Mouse (Mus musculus): ENCODE measurements around the gene Pigq. TPM values are rescaled to one million over a fixed set of nuclear protein-coding genes. Genes with fewer than 3 reads are reported as not detected.
A peak's percentile ranks its signal among the peaks of the same experiment; 100 is the strongest.

Gene Pigq
- polyA plus RNA-seq, 1 experiment, result 46.3 TPM

DNA sequence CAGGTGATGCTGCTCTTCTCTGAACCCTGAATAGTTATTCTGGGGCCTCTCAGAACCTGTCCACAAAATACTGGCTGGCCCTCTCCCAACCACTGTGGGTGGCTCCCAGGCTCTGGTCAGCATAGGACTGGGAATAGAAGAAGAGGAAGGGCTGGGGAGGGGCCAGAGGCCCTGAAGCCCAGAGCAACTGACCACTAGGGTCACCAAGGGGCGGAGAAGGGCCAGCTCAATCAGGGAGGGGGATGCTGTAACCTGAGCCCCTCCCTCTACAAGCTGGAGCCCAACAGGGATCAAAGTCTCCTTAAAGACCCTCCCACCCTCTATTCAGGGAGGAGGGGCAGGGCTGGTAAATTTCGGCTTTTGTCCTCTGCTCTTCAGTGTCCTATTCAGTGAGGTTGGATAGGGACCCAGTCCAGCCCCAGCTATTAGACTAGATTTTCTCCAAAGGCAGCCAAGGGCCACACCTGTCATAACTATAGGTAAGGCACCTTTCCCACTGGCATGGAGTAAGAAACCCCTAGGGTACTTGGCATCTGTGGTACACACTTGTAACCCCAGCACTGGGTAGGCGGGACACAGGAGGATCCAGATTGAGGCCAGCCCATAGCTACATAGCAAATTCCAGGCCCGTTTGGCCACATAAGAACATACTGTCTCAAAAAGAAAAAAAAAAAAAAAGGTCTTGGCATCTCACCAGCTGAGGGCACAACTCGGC, 64.4 kb downstream of the Pigq start, which contains the start of gene Wfikkn1:
Gene Wfikkn1 (minus strand): TSS at position 663 of the 715 bp plus-strand sequence.
- no peaks in the 10 kb centered on the region for H3K27me3 ChIP-seq (ENCODE audit: control insufficient read depth, insufficient read depth, insufficient read length)
- TF ChIP-seq POLR2AphosphoS2 (IDR thresholded peaks at IDR 0.05; ENCODE audit: insufficient read length, low read depth), result no peak
- no peak for TF ChIP-seq MYOD1 (IDR thresholded peaks at IDR 0.05; ENCODE audit: control insufficient read depth in 1 of 3, insufficient read length in 2 of 3, low read depth in 2 of 3)
- TF ChIP-seq USF1 (IDR thresholded peaks at IDR 0.05; ENCODE audit: low read depth), result no peak
- no peak for TF ChIP-seq TCF12 (IDR thresholded peaks at IDR 0.05; ENCODE audit: insufficient read depth, poor library complexity, severe bottlenecking)
- no peak for TF ChIP-seq SRF (IDR thresholded peaks at IDR 0.05; ENCODE audit: control insufficient read depth, insufficient read length, low read depth)
- no peak for TF ChIP-seq MAX (IDR thresholded peaks at IDR 0.05; ENCODE audit: low read depth)
- no peak for TF ChIP-seq CEBPB (IDR thresholded peaks at IDR 0.05; ENCODE audit: insufficient read depth, poor library complexity, severe bottlenecking)
- TF ChIP-seq REST (IDR thresholded peaks at IDR 0.05; ENCODE audit: insufficient read depth, insufficient read length), result no peak
- no peak for TF ChIP-seq E2F4 (IDR thresholded peaks at IDR 0.05; ENCODE audit: insufficient read depth)
- no peak for TF ChIP-seq POLR2A (IDR thresholded peaks at IDR 0.05; ENCODE audit: insufficient read length, low read depth)
- TF ChIP-seq TCF3 (IDR thresholded peaks at IDR 0.05; ENCODE audit: insufficient read length, low read depth), result no peak
- no peak for TF ChIP-seq MYOG (IDR thresholded peaks at IDR 0.05; ENCODE audit: control insufficient read depth in 1 of 3, insufficient read depth in 1 of 3, insufficient read length in 2 of 3, low read depth in 2 of 3)
- H3K4me3 ChIP-seq, result no peak within 1 kb of the TSS
- no peak within 1 kb of the TSS for H3ac ChIP-seq (ENCODE audit: control insufficient read depth, insufficient read length)
- H3K36me3 ChIP-seq (ENCODE audit: control insufficient read depth, insufficient read depth), result no peaks in the 10 kb centered on the region
- no peak within 1 kb of the TSS for H3K4me2 ChIP-seq (ENCODE audit: low read depth)
- peaks cover 4% of the 10 kb centered on the region for H3K79me2 ChIP-seq (ENCODE audit: control insufficient read depth, insufficient read depth)

DNA sequence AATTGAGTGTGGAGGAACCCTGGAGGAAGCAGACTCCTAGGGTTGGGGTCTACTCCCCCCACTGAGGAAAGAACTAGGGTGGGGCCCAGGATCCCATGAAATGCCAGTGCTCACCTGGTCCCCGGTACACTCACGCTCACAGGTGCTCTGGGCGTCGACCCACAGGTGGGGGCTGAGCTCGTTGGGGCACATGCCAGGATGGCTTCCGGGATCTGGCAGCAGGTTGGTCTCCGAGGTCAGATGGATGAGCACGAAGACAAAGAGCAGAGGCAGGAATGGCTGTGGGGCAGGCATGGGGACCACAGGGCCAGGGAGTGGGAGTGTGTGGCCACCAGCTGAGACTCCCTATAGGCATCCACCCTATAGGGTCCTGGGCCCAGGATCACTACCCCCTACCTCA, 65.0 kb downstream of the Pigq start:
- H3K4me3 ChIP-seq, result no peak overlapping the region
- peaks cover 4% of the 10 kb centered on the region for H3K79me2 ChIP-seq (ENCODE audit: control insufficient read depth, insufficient read depth)
- no peak overlapping the region for H3ac ChIP-seq (ENCODE audit: control insufficient read depth, insufficient read length)
- H3K4me2 ChIP-seq (ENCODE audit: low read depth), result no peak overlapping the region
- TF ChIP-seq POLR2AphosphoS2 (IDR thresholded peaks at IDR 0.05; ENCODE audit: insufficient read length, low read depth) (peak; percentile 20), TCF12 (IDR thresholded peaks at IDR 0.05; ENCODE audit: insufficient read depth, poor library complexity, severe bottlenecking) (no peak)
- H3K36me3 ChIP-seq (ENCODE audit: control insufficient read depth, insufficient read depth), result no peaks in the 10 kb centered on the region
- H3K27me3 ChIP-seq (ENCODE audit: control insufficient read depth, insufficient read depth, insufficient read length), result no peaks in the 10 kb centered on the region

DNA sequence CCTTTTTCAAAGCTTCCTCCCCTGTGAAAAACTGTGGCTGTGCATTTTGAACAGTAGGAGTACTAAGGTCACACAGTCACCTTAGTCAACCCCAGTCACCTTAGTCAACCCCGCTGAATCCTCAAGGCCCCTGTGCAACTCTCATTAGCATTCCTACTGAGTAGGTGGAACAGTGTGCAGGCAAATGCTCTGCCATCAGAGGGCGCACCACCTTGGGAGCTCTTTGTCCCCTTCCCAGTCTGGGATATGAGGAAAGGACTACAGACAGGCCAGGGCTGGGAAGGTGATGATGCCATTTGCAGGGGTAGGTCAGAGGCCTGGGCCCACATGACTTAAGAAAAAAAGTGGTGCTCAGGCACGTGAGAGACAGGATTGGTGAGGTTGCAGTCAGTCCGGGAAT, 65.5 kb downstream of the Pigq start:
- Histone ChIP-seq H3ac (ENCODE audit: control insufficient read depth, insufficient read length) (no peak overlapping the region), H3K79me2 (ENCODE audit: control insufficient read depth, insufficient read depth) (peaks cover 4% of the 10 kb centered on the region), H3K4me2 (ENCODE audit: low read depth) (no peak overlapping the region), H3K27me3 (ENCODE audit: control insufficient read depth, insufficient read depth, insufficient read length) (no peaks in the 10 kb centered on the region), H3K36me3 (ENCODE audit: control insufficient read depth, insufficient read depth) (no peaks in the 10 kb centered on the region), H3K4me3 (no peak overlapping the region)
- TF ChIP-seq POLR2A (IDR thresholded peaks at IDR 0.05; ENCODE audit: insufficient read length, low read depth), result no peak
- TF ChIP-seq POLR2AphosphoS2 (IDR thresholded peaks at IDR 0.05; ENCODE audit: insufficient read length, low read depth), result peak; percentile 2

DNA sequence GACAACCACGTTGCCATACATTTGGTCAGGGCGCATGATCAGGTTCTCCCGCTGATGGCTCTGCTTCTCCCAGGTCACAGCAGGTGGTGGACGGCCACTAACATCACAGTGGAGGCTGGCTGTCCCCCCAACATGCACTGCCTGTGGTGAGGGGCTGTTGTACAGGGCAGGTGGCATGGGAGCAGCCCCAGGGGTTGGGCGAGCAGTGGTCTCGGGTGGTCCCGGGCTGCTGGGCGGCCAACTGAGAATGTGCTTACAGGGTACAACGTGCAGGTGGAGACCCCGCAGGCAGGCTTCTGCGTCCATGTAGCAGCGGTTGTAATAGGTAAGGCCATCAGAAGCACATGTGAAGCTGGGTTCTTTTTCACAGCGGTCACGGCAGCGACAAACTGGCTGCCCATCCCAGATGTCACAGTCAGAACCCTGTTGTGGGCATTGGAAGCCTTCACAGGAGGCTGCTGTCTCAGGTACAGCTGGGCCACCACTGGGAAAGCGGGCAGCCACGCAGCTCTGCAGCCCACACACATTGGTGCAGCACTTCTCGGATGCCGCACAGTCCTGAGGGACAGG, 66.0 kb downstream of the Pigq start:
- Histone ChIP-seq H3K4me3 (no peak overlapping the region), H3ac (ENCODE audit: control insufficient read depth, insufficient read length) (no peak overlapping the region), H3K4me2 (ENCODE audit: low read depth) (no peak overlapping the region), H3K27me3 (ENCODE audit: control insufficient read depth, insufficient read depth, insufficient read length) (no peaks in the 10 kb centered on the region), H3K79me2 (ENCODE audit: control insufficient read depth, insufficient read depth) (peaks cover 4% of the 10 kb centered on the region), H3K36me3 (ENCODE audit: control insufficient read depth, insufficient read depth) (no peaks in the 10 kb centered on the region)
- TF ChIP-seq USF1 (IDR thresholded peaks at IDR 0.05; ENCODE audit: low read depth) (no peak), E2F4 (IDR thresholded peaks at IDR 0.05; ENCODE audit: insufficient read depth) (no peak), POLR2AphosphoS2 (IDR thresholded peaks at IDR 0.05; ENCODE audit: insufficient read length, low read depth) (peak; percentile 50)

- H3K4me2 ChIP-seq (ENCODE audit: low read depth), result no peak overlapping the region
- H3ac ChIP-seq (ENCODE audit: control insufficient read depth, insufficient read length), result no peak overlapping the region
- no peaks in the 10 kb centered on the region for H3K27me3 ChIP-seq (ENCODE audit: control insufficient read depth, insufficient read depth, insufficient read length)
- peaks cover 4% of the 10 kb centered on the region for H3K79me2 ChIP-seq (ENCODE audit: control insufficient read depth, insufficient read depth)
- H3K4me3 ChIP-seq, result no peak overlapping the region
- no peak for TF ChIP-seq SRF (IDR thresholded peaks at IDR 0.05; ENCODE audit: control insufficient read depth, insufficient read length, low read depth)
- TF ChIP-seq POLR2A (IDR thresholded peaks at IDR 0.05; ENCODE audit: insufficient read length, low read depth), result no peak
- TF ChIP-seq E2F4 (IDR thresholded peaks at IDR 0.05; ENCODE audit: insufficient read depth), result no peak
- TF ChIP-seq REST (IDR thresholded peaks at IDR 0.05; ENCODE audit: insufficient read depth, insufficient read length), result no peak
- no peak for TF ChIP-seq MYOG (IDR thresholded peaks at IDR 0.05; ENCODE audit: control insufficient read depth in 1 of 3, insufficient read depth in 1 of 3, insufficient read length in 2 of 3, low read depth in 2 of 3)
- TF ChIP-seq USF1 (IDR thresholded peaks at IDR 0.05; ENCODE audit: low read depth), result no peak
- no peak for TF ChIP-seq POLR2AphosphoS2 (IDR thresholded peaks at IDR 0.05; ENCODE audit: insufficient read length, low read depth)
- no peak for TF ChIP-seq TCF3 (IDR thresholded peaks at IDR 0.05; ENCODE audit: insufficient read length, low read depth)
- no peak for TF ChIP-seq TCF12 (IDR thresholded peaks at IDR 0.05; ENCODE audit: insufficient read depth, poor library complexity, severe bottlenecking)
- no peak for TF ChIP-seq MAX (IDR thresholded peaks at IDR 0.05; ENCODE audit: low read depth)
- no peak for TF ChIP-seq CEBPB (IDR thresholded peaks at IDR 0.05; ENCODE audit: insufficient read depth, poor library complexity, severe bottlenecking)
- no peak for TF ChIP-seq MYOD1 (IDR thresholded peaks at IDR 0.05; ENCODE audit: control insufficient read depth in 1 of 3, insufficient read length in 2 of 3, low read depth in 2 of 3)
- H3K36me3 ChIP-seq (ENCODE audit: control insufficient read depth, insufficient read depth), result no peaks in the 10 kb centered on the region
These were observed 66.8 kb downstream of the Pigq start for GRCm38 (mm10) chr17:25877741-25878610.

All from myocyte (in vitro differentiated cells).